In the genomic region with DNA sequence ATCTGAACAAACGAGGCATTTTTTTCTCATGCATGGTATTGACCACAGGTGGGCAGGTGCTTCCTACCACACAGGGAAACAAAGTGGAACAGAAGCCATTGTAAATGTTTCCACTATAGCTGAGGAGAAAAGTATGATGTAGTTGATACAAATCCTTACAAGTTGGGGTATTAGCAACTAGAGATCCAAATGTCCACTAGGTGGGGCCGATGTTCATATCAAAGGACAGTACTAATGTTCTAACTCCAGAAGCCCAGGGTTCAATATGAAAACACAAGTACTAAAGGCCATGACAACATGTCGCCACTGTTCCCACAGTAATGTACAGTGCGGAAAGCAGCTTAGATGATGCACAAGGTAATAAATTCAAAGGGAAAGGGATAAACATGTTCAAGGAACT, we compare ENCODE assay signal across 9 mouse cellular contexts.
A peak's percentile ranks its signal among the peaks of the same experiment; 100 is the strongest.
DNase-seq lines count a peak whose midpoint lies in the region; ATAC-seq and TF ChIP-seq lines count a peak whose summit lies in the region.
"Had no signal": no experiment of that assay in that cellular context is flagged by ENCODE, and none has a peak within 500 bp of the region (broad histone marks: within the 10 kb centered on the region; RNA-seq: fewer than 3 reads in every experiment).

No protein-coding gene starts in this region.

- H3K9me3 ChIP-seq in liver, postnatal 0 days (ENCODE audit: low read length), result no peaks in the 10 kb centered on the region
- H3K9me3 ChIP-seq: embryonic facial prominence, embryonic 15.5 days had no signal

- peak; percentile 25 for TF ChIP-seq CTCF in liver, postnatal 0 days (IDR thresholded peaks at IDR 0.05; ENCODE audit: low read depth)

- no peak overlapping the region for H3K9ac ChIP-seq in liver, postnatal 0 days (replicated peaks)
- H3K9ac ChIP-seq: embryonic facial prominence, embryonic 15.5 days had no signal

- no peaks in the 10 kb centered on the region for H3K27me3 ChIP-seq in liver, postnatal 0 days (ENCODE audit: insufficient read depth, low read length)
- H3K27me3 ChIP-seq: embryonic facial prominence, embryonic 15.5 days had no signal

- no peak for TF ChIP-seq EP300 in liver, postnatal 0 days (IDR thresholded peaks at IDR 0.05; ENCODE audit: low read depth)

- no peak for ATAC-seq in liver, postnatal 0 days

- no peak overlapping the region for H3K4me2 ChIP-seq in liver, postnatal 0 days (ENCODE audit: low read depth, low read length)
- H3K4me2 ChIP-seq: embryonic facial prominence, embryonic 15.5 days had no signal

- no peak overlapping the region for H3K4me3 ChIP-seq in liver, postnatal 0 days (ENCODE audit: low read depth, low read length)
- H3K4me3 ChIP-seq: embryonic facial prominence, embryonic 15.5 days had no signal

- H3K36me3 ChIP-seq in liver, postnatal 0 days (replicated peaks; ENCODE audit: insufficient read depth, low read length), result no peaks in the 10 kb centered on the region
- H3K36me3 ChIP-seq: embryonic facial prominence, embryonic 15.5 days had no signal

- 57% methylated on average over 4 of the region's 4 CpGs for WGBS in liver, postnatal 0 days (ENCODE audit: insufficient replicate concordance)

- no peaks in the 10 kb centered on the region for H3K4me1 ChIP-seq in liver, postnatal 0 days (ENCODE audit: insufficient read depth)
- H3K4me1 ChIP-seq: embryonic facial prominence, embryonic 15.5 days had no signal

- DNase-seq in kidney, adult 18-20 months, result peak; percentile 5
- DNase-seq in kidney, adult 11 months, result no peak
- peak; percentile 28 for DNase-seq in right cerebral cortex, adult 18-20 months
- DNase-seq in right cerebral cortex, postnatal 36 days (ENCODE audit: low spot score in 2 of 2), result no peak
- peak; percentile 55 for DNase-seq in brain, adult 2 months (ENCODE audit: low read depth, low spot score)
- no peak for DNase-seq in liver, postnatal 0 days
- DNase-seq in thymus, postnatal 25 days, result no peak
- DNase-seq in natural killer cell, adult 2 months (ENCODE audit: low spot score in 2 of 2), result no peak

- no peak overlapping the region for H3K27ac ChIP-seq in liver, postnatal 0 days (ENCODE audit: low read depth)
- H3K27ac ChIP-seq: embryonic facial prominence, embryonic 15.5 days had no signal

Comparison
In these comparisons a context has a peak if more than half of its experiments do, and no peak if none do; other contexts are left out.
1. DNase-seq: peak in kidney, adult 18-20 months (single experiment), right cerebral cortex, adult 18-20 months (single experiment) and brain, adult 2 months (single experiment); none in kidney, adult 11 months (single experiment), right cerebral cortex, postnatal 36 days (0 of 2), liver, postnatal 0 days (single experiment), thymus, postnatal 25 days (single experiment) and natural killer cell, adult 2 months (0 of 2).